Mouse (Mus musculus) spleen, adult 2 months (tissue): ENCODE results near the gene Snrpa.

ENCODE experiments used
- CTCF ChIP-seq: fragments of 200-500 bp; IDR thresholded peaks from 2 replicates; pipeline ENCODE4 v1.5.1; 2011; ENCODE audit warnings: mild to moderate bottlenecking, inconsistent platforms; ENCODE audit not compliant: insufficient read depth, insufficient read length, insufficient replicate concordance; ENCODE audit errors: extremely low read depth
- POLR2A ChIP-seq: fragments of 200-500 bp; IDR thresholded peaks from 2 replicates; pipeline ENCODE4 v1.6.1; 2011; ENCODE audit warnings: low read depth, low read length, inconsistent platforms

DNA sequence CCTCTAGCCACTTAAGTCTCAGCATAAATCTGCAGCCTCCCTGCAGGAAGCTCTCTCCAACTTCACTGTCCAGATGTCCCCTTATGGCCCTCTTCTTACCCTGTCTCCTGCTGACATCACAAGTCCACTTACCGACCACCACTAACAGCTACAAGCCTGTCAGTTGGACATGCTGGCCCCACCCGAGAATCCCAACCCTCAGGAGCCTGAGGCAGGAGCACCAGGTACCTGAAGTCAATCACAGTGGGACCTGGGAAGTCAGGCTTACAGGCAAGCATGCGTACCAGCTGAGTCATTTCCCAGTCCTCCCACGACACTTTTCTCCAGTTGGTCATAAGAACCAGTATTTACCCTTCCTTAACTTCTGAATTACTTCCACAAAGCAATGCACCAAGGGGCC is 2.3 kb downstream of the Snrpa start:
- TF ChIP-seq CTCF: no peak
- TF ChIP-seq POLR2A: no peak
